Mouse (Mus musculus) hindbrain, postnatal 0 days (tissue): ENCODE data around the gene Alg14. TPM values are rescaled to one million over a fixed set of nuclear protein-coding genes. Genes with fewer than 3 reads are reported as not detected.

Experiments used
- ATAC-seq: fragments of 200-750 bp; cut with Nextera tagmentation; 2 replicates; pipeline ENCODE4 v1.8.0; 2017; ENCODE audit warnings: mild to moderate bottlenecking, moderate TSS enrichment, moderate library complexity
- DNase-seq: peaks from one replicate; pipeline ENCODE4 v3.0.0-alpha.2; 2015; ENCODE audit warnings: low spot score
- H3K27ac ChIP-seq: fragments of 300-500 bp; sonication (generic); 2 replicates; pipeline ENCODE4 v1.5.1; 2014; ENCODE audit warnings: mild to moderate bottlenecking
- H3K27me3 ChIP-seq: fragments of 300-500 bp; sonication (generic); 2 replicates; pipeline ENCODE4 v1.6.1; 2014; ENCODE audit warnings: low read length, mixed read lengths; ENCODE audit not compliant: insufficient read depth
- H3K36me3 ChIP-seq: fragments of 300-500 bp; sonication (generic); 2 replicates; pipeline ENCODE4 v1.6.1; 2014; ENCODE audit warnings: low read length, mixed read lengths; ENCODE audit not compliant: insufficient read depth
- H3K4me1 ChIP-seq: fragments of 300-500 bp; sonication (generic); 2 replicates; pipeline ENCODE4 v1.6.1; 2014; ENCODE audit warnings: antibody characterized with exemption, low read length, mixed read lengths; ENCODE audit not compliant: insufficient read depth
- H3K4me2 ChIP-seq: fragments of 300-500 bp; sonication (generic); 2 replicates; pipeline ENCODE4 v1.6.1; 2014; ENCODE audit warnings: low read depth, mild to moderate bottlenecking, low read length, moderate library complexity, mixed read lengths
- H3K4me3 ChIP-seq: fragments of 300-500 bp; sonication (generic); 2 replicates; pipeline ENCODE4 v1.5.1; 2014; ENCODE audit warnings: low read length
- H3K9ac ChIP-seq: fragments of 300-500 bp; sonication (generic); replicated peaks from 2 replicates; pipeline ENCODE4 v1.6.1; 2014; ENCODE audit warnings: mild to moderate bottlenecking, low read length, moderate library complexity, mixed read lengths
- H3K9me3 ChIP-seq: fragments of 300-500 bp; sonication (generic); 2 replicates; pipeline ENCODE4 v1.6.1; 2016; ENCODE audit warnings: low read length, mixed read lengths
- CTCF ChIP-seq: IDR thresholded peaks from 2 replicates; pipeline ENCODE4 v1.5.1; 2016; ENCODE audit warnings: antibody characterized with exemption, control low read depth, low read depth
- WGBS: fragments of 180-500 bp; shearing (Covaris S2); extraction: QIAGEN DNeasy Blood & Tissue Kit; methylation state at CpG from one replicate; pipeline ENCODE4 v1.1.7; 2014; 5-methylcytosine and 5-hydroxymethylcytosine counted together
- polyA plus RNA-seq: library from polyadenylated mRNA; unstranded; fragments of >200 nt; fragmentation: Nextera tagmentation; extraction: Ambion mirVana; gene quantifications from 2 replicates; pipeline ENCODE4 v1.2.1, GENCODE M21; 2015
- total RNA-seq: library from RNA; depleted of rRNA; stranded (reverse); fragments of >200 nt; gene quantifications from 2 replicates; pipeline ENCODE4 v1.2.3, GENCODE M21; 2014

The Alg14 gene
- total and polyA plus RNA-seq, 2 experiments from 2014 or later, result 26.6 to 39.5 TPM

- 9% methylated on average over 21 of the region's 21 CpGs for WGBS
- peaks cover 2% of the 10 kb centered on the region; the same call in 1 of the 2 replicates for H3K27me3 ChIP-seq
- H3K4me2 ChIP-seq, result peak overlapping the region; percentile 87
- H3K4me1 ChIP-seq, result peaks cover 8% of the 10 kb centered on the region; the same call in 1 of the 2 replicates
- H3K27ac ChIP-seq, result peak overlapping the region; percentile 71; the same call in 1 of the 2 replicates
- no peaks in the 10 kb centered on the region for H3K36me3 ChIP-seq
- ATAC-seq (no peak), DNase-seq (no peak)
- peak overlapping the region; percentile 90 for H3K9ac ChIP-seq
- peak overlapping the region; percentile 78 for H3K4me3 ChIP-seq
- TF ChIP-seq CTCF, result no peak
- no peaks in the 10 kb centered on the region for H3K9me3 ChIP-seq
Measured at GRCm38 (mm10) chr3:121261939-121262520, 29.5 kb upstream of the Alg14 start.

GRCm38 (mm10) chr3:121262521-121263204 is 28.9 kb upstream of the Alg14 start:
- Histone ChIP-seq H3K27ac (peak overlapping the region; percentile 71), H3K36me3 (no peaks in the 10 kb centered on the region), H3K9ac (peak overlapping the region; percentile 90), H3K9me3 (no peaks in the 10 kb centered on the region), H3K27me3 (peaks cover 3% of the 10 kb centered on the region; the same call in 1 of the 2 replicates), H3K4me1 (peaks cover 8% of the 10 kb centered on the region; the same call in 1 of the 2 replicates), H3K4me2 (peak overlapping the region; percentile 87), H3K4me3 (peak overlapping the region; percentile 78)
- WGBS, result 0% methylated on average over 73 of the region's 97 CpGs
- DNase-seq (peak; percentile 75), ATAC-seq (peak; percentile 91)
- TF ChIP-seq CTCF, result no peak

- ATAC-seq (peak; percentile 54), DNase-seq (peak; percentile 70)
- Histone ChIP-seq H3K4me2 (peak overlapping the region; percentile 87), H3K4me1 (peaks cover 8% of the 10 kb centered on the region; the same call in 1 of the 2 replicates), H3K9ac (peak overlapping the region; percentile 90), H3K27ac (peak overlapping the region; percentile 71), H3K27me3 (peaks cover 3% of the 10 kb centered on the region; the same call in 1 of the 2 replicates), H3K9me3 (no peaks in the 10 kb centered on the region), H3K36me3 (no peaks in the 10 kb centered on the region), H3K4me3 (peak overlapping the region; percentile 78)
- TF ChIP-seq CTCF, result no peak
- 1% methylated on average over 20 of the region's 20 CpGs for WGBS
Measured at GRCm38 (mm10) chr3:121263205-121263548, 28.4 kb upstream of the Alg14 start.

- no peaks in the 10 kb centered on the region for H3K9me3 ChIP-seq
- TF ChIP-seq CTCF, result no peak
- DNase-seq (no peak), ATAC-seq (no peak)
- H3K4me1 ChIP-seq, result peaks cover 6% of the 10 kb centered on the region; the same call in 1 of the 2 replicates
- WGBS, result 63% methylated on average over 6 of the region's 6 CpGs
- no peak overlapping the region for H3K27ac ChIP-seq
- no peaks in the 10 kb centered on the region for H3K36me3 ChIP-seq
- no peak overlapping the region for H3K9ac ChIP-seq
- H3K27me3 ChIP-seq, result peaks cover 3% of the 10 kb centered on the region; the same call in 1 of the 2 replicates
- no peak overlapping the region for H3K4me2 ChIP-seq
- H3K4me3 ChIP-seq, result no peak overlapping the region
Measured at GRCm38 (mm10) chr3:121264242-121264641, 27.3 kb upstream of the Alg14 start.

GRCm38 (mm10) chr3:121267283-121267682 is 24.3 kb upstream of the Alg14 start:
- ATAC-seq, result no peak

GRCm38 (mm10) chr3:121272577-121272976 is 19.0 kb upstream of the Alg14 start:
- no peak for TF ChIP-seq CTCF
- no peak for DNase-seq
- Histone ChIP-seq H3K9me3 (no peaks in the 10 kb centered on the region), H3K9ac (no peak overlapping the region), H3K4me3 (no peak overlapping the region), H3K4me1 (no peaks in the 10 kb centered on the region), H3K36me3 (no peaks in the 10 kb centered on the region), H3K27me3 (no peaks in the 10 kb centered on the region), H3K27ac (no peak overlapping the region), H3K4me2 (no peak overlapping the region)
- WGBS, result 84% methylated on average over 2 of the region's 2 CpGs
- ATAC-seq, result no peak

More at GRCm38 (mm10) chr3:121267283-121267682, 24.3 kb upstream of the Alg14 start:
- Histone ChIP-seq H3K4me1 (0 out of 2 replicates have a peak, but pooled peaks cover under 1% of the 10 kb centered on the region), H3K27me3 (0 out of 2 replicates have a peak, but pooled peaks cover 3% of the 10 kb centered on the region), H3K4me3 (no peak overlapping the region), H3K9ac (no peak overlapping the region), H3K9me3 (no peaks in the 10 kb centered on the region), H3K27ac (no peak overlapping the region), H3K36me3 (no peaks in the 10 kb centered on the region), H3K4me2 (no peak overlapping the region)
- DNase-seq, result no peak
- 83% methylated on average over 5 of the region's 5 CpGs for WGBS
- TF ChIP-seq CTCF, result no peak
